Mouse (Mus musculus): Measurements from ENCODE around the gene Lyrm7.
"Not testable (repeated sequence)": the region's sequence is repeated elsewhere in the genome, so short reads cannot be mapped to it uniquely, and the experiment has no call there.

Lyrm7 gene

DNA sequence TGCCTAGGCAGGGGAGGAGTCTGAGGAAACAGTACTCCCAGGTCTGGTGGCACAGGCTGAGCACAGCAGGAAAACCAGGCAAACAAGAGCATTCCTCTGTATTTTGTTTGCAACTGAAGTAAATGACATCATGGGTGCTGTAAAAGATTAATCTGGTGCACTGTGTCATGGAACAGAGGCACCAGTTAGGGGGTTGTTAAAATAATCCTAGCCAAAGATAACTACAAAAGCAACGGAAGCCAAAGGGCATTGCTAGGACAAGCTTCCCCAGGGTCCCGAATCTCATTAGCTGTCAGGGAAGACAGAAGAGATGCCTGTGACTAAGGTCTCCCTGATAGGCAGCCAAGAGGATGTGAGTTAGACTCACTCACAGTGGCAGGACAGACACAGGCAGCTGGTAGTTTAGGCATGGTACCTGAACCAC, 20.3 kb upstream of the Lyrm7 start:
- DNase-seq (ENCODE audit: low spot score in 2 of 2): no peak

- DNase-seq (ENCODE audit: low spot score in 2 of 2): no peak
Measured at GRCm38 (mm10) chr11:54879922-54880321, 19.2 kb upstream of the Lyrm7 start.

DNA sequence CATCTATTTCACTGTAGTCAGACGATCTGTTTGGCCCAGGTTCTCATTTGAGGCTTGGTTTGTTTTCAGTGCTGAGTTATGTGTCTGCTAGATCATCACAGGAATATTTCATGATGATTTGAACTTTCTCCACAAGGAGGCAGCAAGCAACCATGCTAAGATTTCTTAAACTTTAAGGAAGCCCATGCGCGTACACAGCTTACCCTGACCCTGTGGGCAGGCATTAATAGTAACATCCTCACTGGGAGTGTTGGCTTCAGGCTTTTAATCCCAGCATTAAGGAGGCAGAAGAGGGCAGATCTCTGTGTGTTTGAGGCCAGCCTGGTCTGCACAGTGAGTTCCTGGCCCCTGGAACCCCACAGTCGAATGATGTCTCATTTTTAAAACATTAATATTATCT, 18.7 kb upstream of the Lyrm7 start:
- peak in 1 of 2 experiments; percentile 46 for DNase-seq (ENCODE audit: low spot score in 2 of 2)

- no peak for DNase-seq (ENCODE audit: low spot score in 2 of 2)
Measured at GRCm38 (mm10) chr11:54878893-54879292, 18.2 kb upstream of the Lyrm7 start.

DNA sequence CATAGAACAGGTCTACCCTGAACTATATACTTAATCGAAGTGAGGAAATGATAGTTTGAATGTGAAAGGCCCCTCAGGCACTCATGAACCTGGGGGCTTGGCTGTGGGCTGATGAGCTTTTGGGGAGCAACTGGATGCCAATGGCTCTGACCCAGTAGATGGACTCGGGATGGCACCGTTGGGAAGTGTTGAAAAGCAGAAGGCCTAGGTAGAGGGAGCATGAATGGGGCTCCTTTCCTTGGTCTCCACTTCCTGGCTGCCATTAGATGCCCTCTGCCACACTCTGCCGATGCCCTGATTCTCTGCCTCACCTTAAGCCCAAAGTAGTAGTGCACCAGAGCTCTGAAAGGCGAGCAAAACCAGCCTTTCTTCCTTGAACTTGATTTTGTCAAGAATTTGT, 15.3 kb upstream of the Lyrm7 start:
- no peak for DNase-seq (ENCODE audit: low spot score in 2 of 2)

GRCm38 (mm10) chr11:54871831-54872537, 11.3 kb upstream of the Lyrm7 start:
- DNase-seq (ENCODE audit: low spot score in 2 of 2): no peak

GRCm38 (mm10) chr11:54869318-54869717, 8.6 kb upstream of the Lyrm7 start:
- no peak for DNase-seq (ENCODE audit: low spot score in 2 of 2)

GRCm38 (mm10) chr11:54868445-54868844, 7.7 kb upstream of the Lyrm7 start:
- DNase-seq (ENCODE audit: low spot score in 2 of 2): no peak

GRCm38 (mm10) chr11:54867903-54868434, 7.3 kb upstream of the Lyrm7 start:
- no peak for DNase-seq (ENCODE audit: low spot score in 2 of 2)

GRCm38 (mm10) chr11:54867049-54867385, 6.3 kb upstream of the Lyrm7 start:
- peak in 1 of 2 experiments; percentile 58 for DNase-seq (ENCODE audit: low spot score in 2 of 2)

GRCm38 (mm10) chr11:54866119-54867048, 5.7 kb upstream of the Lyrm7 start, which contains the start of gene Hint1:
Gene Hint1, plus strand, starts transcription at chr11:54866383.
- DNase-seq (ENCODE audit: low spot score in 2 of 2): peak; percentile 92

DNA sequence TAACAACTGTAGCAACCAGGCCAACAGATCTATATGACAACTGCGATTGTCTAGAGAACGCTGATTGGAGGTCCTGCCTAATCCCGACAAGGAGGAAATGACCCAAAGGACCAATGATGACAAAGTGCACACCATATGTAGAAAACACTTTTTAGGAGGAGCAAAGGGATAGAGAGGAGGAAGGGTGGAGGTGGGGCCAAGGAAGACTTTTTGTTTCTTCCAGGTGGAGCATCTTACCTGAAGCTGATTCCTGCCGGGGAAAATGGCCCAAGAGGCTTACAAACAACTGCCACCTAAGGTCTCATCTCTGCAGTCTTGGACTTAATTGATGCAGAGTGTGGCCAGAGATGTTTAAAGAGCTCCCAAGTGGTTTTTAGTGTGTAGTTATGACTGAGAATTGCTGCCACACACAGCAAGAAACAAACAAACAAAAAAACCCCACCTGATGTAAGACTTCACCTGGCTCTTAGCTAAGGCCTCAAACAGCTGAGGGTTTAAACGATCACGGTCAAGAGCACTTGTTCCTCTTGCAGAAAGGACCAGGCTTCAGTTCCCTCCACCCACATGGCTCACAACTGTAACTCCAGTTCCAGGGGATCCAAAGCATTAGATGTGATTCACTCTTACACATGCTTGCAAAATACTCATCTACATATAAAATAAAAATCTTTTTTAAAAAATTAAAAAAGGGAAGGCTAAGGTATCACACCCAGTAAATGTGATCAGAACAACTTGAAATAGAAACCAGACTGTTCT, 4.8 kb upstream of the Lyrm7 start:
- no peak for DNase-seq (ENCODE audit: low spot score in 2 of 2)

GRCm38 (mm10) chr11:54862621-54863520, 2.2 kb upstream of the Lyrm7 start:
- peak in 1 of 2 experiments; percentile 57 for DNase-seq (ENCODE audit: low spot score in 2 of 2)

GRCm38 (mm10) chr11:54861471-54862420, 1.0 kb upstream of the Lyrm7 start:
- DNase-seq (ENCODE audit: low spot score in 2 of 2): no peak

DNA sequence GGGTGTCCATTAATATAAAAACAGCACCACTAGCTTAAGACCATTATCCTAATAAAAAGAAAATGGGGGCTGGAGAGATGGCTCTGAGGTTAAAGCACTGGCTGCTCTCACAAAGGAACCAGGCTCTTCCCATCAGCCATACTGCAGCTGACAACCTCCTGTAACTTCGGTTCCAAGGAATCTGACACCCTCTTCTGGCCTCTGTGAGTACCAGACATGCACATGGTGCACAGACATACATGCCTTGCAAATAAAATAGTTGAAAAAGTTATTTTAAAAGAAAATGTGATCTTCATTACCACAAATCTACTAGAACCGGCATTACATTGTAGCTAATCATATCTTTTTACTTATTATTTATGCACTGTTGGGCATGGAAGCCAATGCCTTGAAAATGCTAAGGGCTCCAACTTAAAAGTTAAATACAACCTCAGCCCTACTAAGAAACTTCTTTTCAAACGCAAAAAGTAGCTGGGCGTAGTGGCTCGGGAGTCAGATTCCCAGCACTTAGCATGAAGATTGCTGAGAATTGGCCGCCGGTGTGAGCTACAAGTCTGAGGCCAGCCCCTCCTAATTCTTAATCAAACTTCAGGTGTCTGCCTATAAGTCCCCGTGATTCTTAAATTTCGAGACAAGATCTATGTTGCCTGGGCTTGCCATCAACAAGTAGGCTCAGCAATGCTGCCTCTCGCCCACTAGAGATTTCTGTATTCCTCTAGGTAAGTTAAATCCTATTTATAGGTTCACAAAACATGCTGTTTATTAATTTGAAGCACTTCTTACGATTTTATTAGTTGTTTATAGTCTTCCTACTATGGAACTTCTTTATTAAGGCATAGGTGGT, 1.2 kb downstream of the Lyrm7 start:
- peak in 1 of 2 experiments; percentile 27 for DNase-seq (ENCODE audit: low spot score in 2 of 2)

DNA sequence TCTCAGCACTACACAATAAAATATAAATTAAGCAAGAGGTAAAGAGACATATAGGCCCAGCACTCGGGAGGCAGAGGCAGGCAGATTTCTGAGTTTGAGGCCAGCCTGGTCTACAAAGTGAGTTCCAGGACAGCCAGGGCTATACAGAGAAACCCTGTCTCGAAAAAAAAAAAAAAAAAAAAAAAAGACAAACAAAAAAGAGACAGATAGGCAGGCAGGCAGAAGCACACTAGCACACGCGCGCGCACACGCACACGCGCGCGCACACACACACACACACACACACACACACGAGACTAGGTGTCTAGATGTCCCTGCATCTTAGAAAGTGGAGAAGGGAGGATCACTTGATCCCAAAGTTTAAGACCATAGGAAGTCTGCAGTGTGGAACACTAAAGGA, 1.8 kb downstream of the Lyrm7 start:
- DNase-seq (ENCODE audit: low spot score in 2 of 2): not testable (repeated sequence)

DNA sequence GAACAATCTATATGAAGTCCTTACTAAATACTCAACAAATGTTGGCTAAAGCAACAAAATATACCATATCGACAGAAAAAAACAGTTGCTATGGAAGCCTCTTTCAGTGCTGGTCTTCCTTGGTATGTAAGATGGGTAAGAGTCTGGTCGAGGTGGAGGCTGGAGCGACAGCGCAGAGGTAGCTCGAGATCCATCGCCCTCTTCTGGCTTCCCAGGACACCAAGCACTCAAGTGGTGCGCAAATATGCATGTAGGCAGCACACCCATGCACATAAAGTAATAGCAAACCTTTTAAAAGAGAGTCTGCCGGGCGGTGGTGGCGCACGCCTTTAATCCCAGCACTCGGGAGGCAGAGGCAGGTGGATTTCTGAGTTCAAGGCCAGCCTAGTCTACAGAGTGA, 9.1 kb downstream of the Lyrm7 start:
- no peak for DNase-seq (ENCODE audit: low spot score in 2 of 2)

GRCm38 (mm10) chr11:54849961-54850758, 10.6 kb downstream of the Lyrm7 start:
- no peak for DNase-seq (ENCODE audit: low spot score in 2 of 2)
